Mouse (Mus musculus) intestine, embryonic 16.5 days (tissue): ENCODE results near the gene Hoxa3. TPM values are rescaled to one million over a fixed set of nuclear protein-coding genes. Genes with fewer than 3 reads are reported as not detected.
A peak's percentile ranks its signal among the peaks of the same experiment; 100 is the strongest.

Experiments
- ATAC-seq: fragments of 200-750 bp; cut with Nextera tagmentation; 2 replicates; pipeline ENCODE4 v1.8.0; 2017; ENCODE audit warnings: moderate TSS enrichment, moderate library complexity
- H3K27ac ChIP-seq: fragments of 300-500 bp; sonication (generic); 2 replicates; pipeline ENCODE4 v1.5.1; 2014; ENCODE audit warnings: mild to moderate bottlenecking, low read length
- H3K27me3 ChIP-seq: fragments of 300-500 bp; sonication (generic); replicated peaks from 2 replicates; pipeline ENCODE4 v1.6.1; 2014; ENCODE audit warnings: low read length, control low read depth, mixed read lengths; ENCODE audit not compliant: control insufficient read depth, insufficient read depth
- H3K36me3 ChIP-seq: fragments of 300-500 bp; sonication (generic); 2 replicates; pipeline ENCODE4 v1.6.1; 2014; ENCODE audit warnings: low read length, control low read depth; ENCODE audit not compliant: control insufficient read depth, insufficient read depth
- H3K4me1 ChIP-seq: fragments of 300-500 bp; sonication (generic); 2 replicates; pipeline ENCODE4 v1.6.1; 2014; ENCODE audit warnings: low read length, control low read depth, mixed read lengths; ENCODE audit not compliant: control insufficient read depth, insufficient read depth
- H3K4me2 ChIP-seq: fragments of 300-500 bp; sonication (generic); 2 replicates; pipeline ENCODE4 v1.6.1; 2014; ENCODE audit warnings: low read depth, low read length, control low read depth
- H3K4me3 ChIP-seq: fragments of 300-500 bp; sonication (generic); 2 replicates; pipeline ENCODE4 v1.5.1; 2014; ENCODE audit warnings: mild to moderate bottlenecking, low read length
- H3K9ac ChIP-seq: fragments of 300-500 bp; sonication (generic); 2 replicates; pipeline ENCODE4 v1.6.1; 2014; ENCODE audit warnings: low read depth, low read length
- H3K9me3 ChIP-seq: fragments of 300-500 bp; sonication (generic); 2 replicates; pipeline ENCODE4 v1.6.1; 2016; ENCODE audit warnings: low read length, control low read depth; ENCODE audit not compliant: control insufficient read depth
- WGBS: fragments of 180-500 bp; shearing (Covaris S2); extraction: QIAGEN DNeasy Blood & Tissue Kit; methylation state at CpG from one replicate; pipeline ENCODE4 v1.1.7; 2014; 5-methylcytosine and 5-hydroxymethylcytosine counted together
- polyA plus RNA-seq: library from polyadenylated mRNA; unstranded; fragments of >200 nt; fragmentation: Nextera tagmentation; extraction: Ambion mirVana; gene quantifications from 2 replicates; pipeline ENCODE4 v1.2.1, GENCODE M21; 2015

Gene Hoxa3
- polyA plus RNA-seq, 1 experiment from 2014 or later = 5.9 TPM

DNA sequence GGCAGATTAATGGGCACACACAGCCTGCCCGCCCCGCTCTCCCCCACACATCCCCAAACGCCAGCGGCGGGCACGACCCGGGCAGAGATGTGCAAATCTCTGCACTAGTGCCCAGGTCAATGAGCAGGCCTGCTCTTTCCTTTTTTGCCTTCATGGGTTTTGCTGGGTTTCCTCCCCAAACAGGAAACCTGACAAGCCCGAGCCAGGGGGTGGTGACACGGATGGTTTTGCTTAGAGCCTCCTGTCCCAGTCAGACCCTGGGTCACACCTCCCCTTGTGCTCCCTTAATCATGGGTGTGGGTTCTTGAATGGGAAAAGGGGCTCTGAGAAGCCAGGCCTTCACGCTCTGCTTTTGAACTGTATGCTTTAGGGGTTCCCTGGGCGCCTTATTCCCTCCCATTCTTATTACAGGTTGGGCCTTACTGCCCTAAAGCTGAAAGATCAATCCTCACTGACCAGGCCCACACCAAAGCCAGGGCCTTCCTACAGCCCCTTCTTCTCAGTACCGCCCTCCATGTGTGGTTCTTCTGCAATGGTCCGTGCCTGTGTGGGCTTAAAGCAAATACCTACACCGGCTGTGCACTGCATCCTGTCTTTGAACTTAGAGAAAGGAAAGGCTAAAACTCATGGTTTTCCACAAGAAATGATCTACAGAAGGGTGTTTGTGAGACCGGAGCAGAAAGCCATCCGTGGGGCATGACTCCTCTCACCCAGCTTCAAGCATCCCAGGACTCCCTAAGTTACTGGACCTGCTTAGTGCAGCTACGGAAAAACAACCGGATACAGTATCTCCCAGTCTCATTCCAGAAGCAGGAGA, 4.1 kb downstream of the Hoxa3 start:
- Histone ChIP-seq H3K27ac (peak overlapping the region; percentile 5; the same call in 1 of the 2 replicates), H3K9me3 (no peaks in the 10 kb centered on the region), H3K4me1 (peaks cover 24% of the 10 kb centered on the region), H3K4me3 (peak overlapping the region; percentile 40), H3K4me2 (peak overlapping the region; percentile 63), H3K9ac (peak overlapping the region; percentile 66), H3K27me3 (peaks cover 49% of the 10 kb centered on the region), H3K36me3 (no peaks in the 10 kb centered on the region)
- WGBS = 26% methylated on average over 18 of the region's 18 CpGs
- no peak for ATAC-seq

DNA sequence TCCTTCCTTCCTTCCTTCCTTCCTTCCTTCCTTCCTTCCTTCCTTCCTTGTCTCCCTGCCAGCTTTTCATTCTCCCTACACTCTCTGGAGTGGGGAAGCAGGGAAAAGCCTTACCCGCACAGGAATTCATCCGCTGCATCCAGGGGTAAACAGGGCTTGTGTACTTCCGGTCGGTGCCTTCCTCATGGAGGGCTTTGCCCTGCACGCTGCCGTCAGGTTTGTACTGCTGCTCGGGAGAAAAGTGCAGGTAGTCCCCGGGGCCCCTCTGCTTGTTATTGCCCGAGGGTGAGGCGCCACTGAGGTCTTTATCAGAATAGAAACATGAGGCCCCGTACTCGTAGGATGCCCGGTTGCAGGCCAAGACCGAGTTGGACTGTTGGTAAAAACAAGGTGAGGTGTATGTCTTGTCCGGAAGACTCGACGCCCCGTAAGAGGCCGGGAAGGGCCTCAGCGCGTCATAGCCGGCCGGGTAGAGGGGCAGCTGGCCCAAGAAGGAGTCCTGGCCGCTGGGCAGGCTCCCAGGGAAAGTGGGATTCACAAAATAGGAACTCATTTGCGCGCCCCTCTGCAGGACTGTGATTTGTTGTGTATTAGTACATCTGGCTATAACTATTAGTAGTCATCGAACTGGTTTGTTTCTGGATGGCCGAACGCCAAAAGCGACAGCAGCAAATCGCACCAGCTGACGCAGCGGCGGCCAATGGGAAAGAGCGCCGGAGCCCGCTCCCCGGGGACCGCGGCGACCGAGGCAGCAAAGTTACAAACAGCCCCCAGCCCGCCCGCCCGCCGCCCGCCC, 4.9 kb downstream of the Hoxa3 start, which contains the start of gene Hoxa6:
TSS of gene Hoxa6 (minus strand) at position 651 of the 796 bp plus-strand sequence.
- peaks cover 21% of the 10 kb centered on the region for H3K4me1 ChIP-seq
- WGBS = 4% methylated on average over 47 of the region's 47 CpGs

GRCm38 (mm10) chr6:52207684-52207976, 5.5 kb downstream of the Hoxa3 start:
- H3K9ac ChIP-seq = no peak overlapping the region
- no peaks in the 10 kb centered on the region for H3K36me3 ChIP-seq
- H3K4me1 ChIP-seq = peaks cover 16% of the 10 kb centered on the region
- no peak overlapping the region for H3K4me2 ChIP-seq
- no peak overlapping the region for H3K4me3 ChIP-seq
- H3K27ac ChIP-seq = peak overlapping the region; percentile 32; the same call in 1 of the 2 replicates
- no peak for ATAC-seq
- no peaks in the 10 kb centered on the region for H3K9me3 ChIP-seq
- H3K27me3 ChIP-seq = peaks cover 41% of the 10 kb centered on the region

More for the DNA sequence above, 4.9 kb downstream of the Hoxa3 start, which contains the start of gene Hoxa6:
- ATAC-seq = no peak
- Histone ChIP-seq H3K4me2 (peak within 1 kb of the TSS; percentile 63), H3K4me3 (peak within 1 kb of the TSS; percentile 40), H3K9ac (peak within 1 kb of the TSS; percentile 66), H3K9me3 (no peaks in the 10 kb centered on the region), H3K27ac (peak within 1 kb of the TSS; percentile 47; the same call in 1 of the 2 replicates), H3K36me3 (no peaks in the 10 kb centered on the region), H3K27me3 (peaks cover 45% of the 10 kb centered on the region)

DNA sequence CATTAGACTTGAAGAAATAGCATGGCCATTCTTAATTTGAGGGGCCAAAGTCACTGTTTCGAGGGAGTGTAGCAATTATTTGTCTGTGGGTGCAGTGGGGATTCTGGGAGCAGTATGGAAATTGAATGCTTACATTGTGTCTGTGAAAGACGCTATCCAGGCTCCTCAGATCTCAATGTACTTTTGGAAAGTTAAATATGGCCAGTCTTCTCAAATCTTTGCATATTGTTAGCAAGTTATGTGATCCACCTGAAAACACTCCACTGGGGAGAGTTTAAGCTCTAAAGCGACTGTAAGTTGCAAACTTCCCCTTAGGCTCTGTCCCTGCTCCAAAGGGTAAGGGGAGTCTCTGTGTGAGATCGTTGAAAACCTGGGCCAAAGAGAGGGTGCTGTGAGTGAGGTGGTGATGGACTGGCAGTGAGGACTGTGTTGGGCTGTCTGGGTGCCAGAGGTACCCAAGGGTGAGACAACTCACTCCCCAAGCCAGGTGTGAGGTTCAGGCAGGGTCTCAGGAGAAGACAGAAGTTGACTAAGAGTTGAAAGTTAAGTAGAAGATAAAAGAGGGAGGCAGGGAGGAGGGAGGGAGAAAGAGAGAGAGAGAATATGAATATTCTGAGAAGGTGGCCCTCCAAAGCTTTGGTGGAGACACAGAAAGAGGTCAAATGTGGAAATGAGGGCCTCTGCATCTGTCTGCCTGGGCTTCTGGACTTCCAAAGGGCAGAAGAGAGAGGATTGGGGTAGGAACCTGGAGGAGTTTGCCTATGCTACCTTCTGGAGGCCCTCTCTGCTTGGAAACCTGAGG, 6.1 kb downstream of the Hoxa3 start:
- no peaks in the 10 kb centered on the region for H3K36me3 ChIP-seq
- 28% methylated on average over 4 of the region's 4 CpGs for WGBS
- no peaks in the 10 kb centered on the region for H3K9me3 ChIP-seq
- ATAC-seq = no peak
- peak overlapping the region; percentile 22; the same call in 1 of the 2 replicates for H3K9ac ChIP-seq
- peak overlapping the region; percentile 32; the same call in 1 of the 2 replicates for H3K27ac ChIP-seq
- peak overlapping the region; percentile 74; the same call in 1 of the 2 replicates for H3K4me2 ChIP-seq
- peaks cover 16% of the 10 kb centered on the region for H3K4me1 ChIP-seq
- H3K4me3 ChIP-seq = no peak overlapping the region
- H3K27me3 ChIP-seq = peaks cover 38% of the 10 kb centered on the region

GRCm38 (mm10) chr6:52205638-52206621, 7.2 kb downstream of the Hoxa3 start:
- no peak for ATAC-seq
- peak overlapping the region; percentile 28 for H3K4me3 ChIP-seq
- H3K9ac ChIP-seq = peak overlapping the region; percentile 66
- no peaks in the 10 kb centered on the region for H3K36me3 ChIP-seq
- no peaks in the 10 kb centered on the region for H3K9me3 ChIP-seq
- H3K4me2 ChIP-seq = peak overlapping the region; percentile 74
- H3K27ac ChIP-seq = peak overlapping the region; percentile 61
- WGBS = 22% methylated on average over 55 of the region's 55 CpGs
- H3K27me3 ChIP-seq = peaks cover 28% of the 10 kb centered on the region
- H3K4me1 ChIP-seq = peaks cover 19% of the 10 kb centered on the region

GRCm38 (mm10) chr6:52205221-52205620, 7.9 kb downstream of the Hoxa3 start:
- Histone ChIP-seq H3K4me1 (peaks cover 23% of the 10 kb centered on the region), H3K27me3 (peaks cover 26% of the 10 kb centered on the region)
- WGBS = 22% methylated on average over 14 of the region's 14 CpGs

DNA sequence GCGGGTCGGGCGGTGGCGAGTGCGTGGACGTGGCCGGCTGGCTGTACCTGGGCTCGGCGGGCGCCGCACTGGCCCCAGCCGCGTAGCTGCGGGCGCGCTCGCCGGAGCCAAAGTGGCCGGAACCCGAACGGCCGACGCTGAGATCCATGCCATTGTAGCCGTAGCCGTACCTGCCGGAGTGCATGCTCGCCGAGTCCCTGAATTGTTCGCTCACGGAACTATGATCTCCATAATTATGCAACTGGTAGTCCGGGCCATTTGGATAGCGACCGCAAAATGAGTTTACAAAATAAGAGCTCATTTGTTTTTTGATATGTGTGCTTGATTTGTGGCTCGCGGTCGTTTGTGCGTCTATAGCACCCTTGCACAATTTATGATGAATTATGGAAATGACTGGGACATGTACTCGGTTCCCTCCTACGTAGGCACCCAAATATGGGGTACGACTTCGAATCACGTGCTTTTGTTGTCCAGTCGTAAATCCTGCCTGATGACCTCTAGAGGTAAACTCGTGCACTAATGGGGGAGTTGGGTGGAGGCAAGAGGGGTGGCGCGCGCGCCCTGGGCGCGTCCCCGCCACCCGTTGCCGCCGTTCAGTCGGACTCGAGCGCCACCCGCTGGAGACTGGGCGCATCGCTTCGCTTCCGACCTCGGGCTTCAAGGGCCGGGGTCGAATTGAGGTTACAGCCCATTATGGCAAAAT, 8.9 kb downstream of the Hoxa3 start, which contains the start of gene Hoxa5:
TSS of gene Hoxa5 (minus strand) at position 538 of the 703 bp plus-strand sequence.
- peak within 1 kb of the TSS; percentile 60 for H3K4me3 ChIP-seq
- peak within 1 kb of the TSS; percentile 65 for H3K27ac ChIP-seq
- peaks cover 18% of the 10 kb centered on the region for H3K27me3 ChIP-seq
- peak within 1 kb of the TSS; percentile 74 for H3K4me2 ChIP-seq
- no peaks in the 10 kb centered on the region for H3K36me3 ChIP-seq
- H3K9ac ChIP-seq = peak within 1 kb of the TSS; percentile 81
- whole genome bisulfite sequencing = 3% methylated on average over 65 of the region's 65 CpGs
- H3K9me3 ChIP-seq = no peaks in the 10 kb centered on the region
- peaks cover 29% of the 10 kb centered on the region for H3K4me1 ChIP-seq
- peak; percentile 69 for ATAC-seq

More at GRCm38 (mm10) chr6:52205221-52205620, 7.9 kb downstream of the Hoxa3 start:
- H3K9me3 ChIP-seq = no peaks in the 10 kb centered on the region
- H3K36me3 ChIP-seq = no peaks in the 10 kb centered on the region
- H3K9ac ChIP-seq = peak overlapping the region; percentile 66
- no peak for ATAC-seq
- H3K4me3 ChIP-seq = peak overlapping the region; percentile 28
- H3K27ac ChIP-seq = peak overlapping the region; percentile 61
- H3K4me2 ChIP-seq = peak overlapping the region; percentile 74
